Mouse (Mus musculus): ENCODE data around the gene Gsap. TPM values are rescaled to one million over a fixed set of nuclear protein-coding genes. Genes with fewer than 3 reads are reported as not detected.

Gene Gsap
- total and polyA plus RNA-seq, 3 experiments = 1.7 to 3.7 (median 3.5) TPM

GRCm38 (mm10) chr5:21264352-21265021 lies 78.4 kb downstream of the Gsap start:
- intact Hi-C loops (cut with DNase I) = loop anchor here (1.0 to 2.0 kb wide), 3 partner anchors 156 to 377 kb away; no protein-coding TSS in a partner anchor
- H3K27me3 ChIP-seq (ENCODE audit: control insufficient read depth, insufficient read depth, low read length) = no peaks in the 10 kb centered on the region
- DNase-seq = no peak
- H3K4me1 ChIP-seq (ENCODE audit: control insufficient read depth, insufficient read depth, low read length) = peaks cover 1% of the 10 kb centered on the region
- H3K4me3 ChIP-seq = no peak overlapping the region
- no peak overlapping the region for H3K27ac ChIP-seq
- no peaks in the 10 kb centered on the region for H3K36me3 ChIP-seq (ENCODE audit: control insufficient read depth, insufficient read depth, low read length)
- no peak overlapping the region for H3K9ac ChIP-seq (ENCODE audit: low read depth, low read length)
- WGBS = 91% methylated on average over 8 of the region's 8 CpGs
- TF ChIP-seq EP300 (IDR thresholded peaks at IDR 0.05; ENCODE audit: insufficient read depth, low read depth, low read length) = no peak
- TF ChIP-seq CTCF (IDR thresholded peaks at IDR 0.05) = no peak
- no peak for TF ChIP-seq POLR2A (IDR thresholded peaks at IDR 0.05; ENCODE audit: insufficient read depth, low read depth, low read length)
- H3K79me2 ChIP-seq (replicated peaks; ENCODE audit: control insufficient read depth, insufficient read depth, low read length) = no peaks in the 10 kb centered on the region

- no peaks in the 10 kb centered on the region for H3K79me2 ChIP-seq (replicated peaks; ENCODE audit: control insufficient read depth, insufficient read depth, low read length)
- TF ChIP-seq POLR2A (IDR thresholded peaks at IDR 0.05; ENCODE audit: insufficient read depth, low read depth, low read length) = no peak
- peak; percentile 81 for TF ChIP-seq CTCF (IDR thresholded peaks at IDR 0.05)
- peak; percentile 88 for TF ChIP-seq EP300 (IDR thresholded peaks at IDR 0.05; ENCODE audit: insufficient read depth, low read depth, low read length)
- DNase-seq = peak; percentile 74 to 84
- 10% methylated on average over 4 of the region's 4 CpGs for whole genome bisulfite sequencing
- H3K4me3 ChIP-seq = no peak overlapping the region
- intact Hi-C loops (cut with DNase I) = loop anchor here (1.0 to 2.0 kb wide), 3 partner anchors 156 to 376 kb away; no protein-coding TSS in a partner anchor
- no peak overlapping the region for H3K9ac ChIP-seq (ENCODE audit: low read depth, low read length)
- H3K27me3 ChIP-seq (ENCODE audit: control insufficient read depth, insufficient read depth, low read length) = no peaks in the 10 kb centered on the region
- no peaks in the 10 kb centered on the region for H3K36me3 ChIP-seq (ENCODE audit: control insufficient read depth, insufficient read depth, low read length)
- peaks cover 6% of the 10 kb centered on the region for H3K4me1 ChIP-seq (ENCODE audit: control insufficient read depth, insufficient read depth, low read length)
- no peak overlapping the region for H3K27ac ChIP-seq
Measured at GRCm38 (mm10) chr5:21265049-21265448, 79.0 kb downstream of the Gsap start.

- DNase-seq = peak; percentile 49 to 67
- 72% methylated on average over 2 of the region's 2 CpGs for WGBS
- 0 out of 2 replicates have a peak, but pooled peaks have one; percentile 7 for TF ChIP-seq CTCF (IDR thresholded peaks at IDR 0.05)
- no peak for TF ChIP-seq POLR2A (IDR thresholded peaks at IDR 0.05; ENCODE audit: insufficient read depth, low read depth, low read length)
- no peaks in the 10 kb centered on the region for H3K79me2 ChIP-seq (replicated peaks; ENCODE audit: control insufficient read depth, insufficient read depth, low read length)
- intact Hi-C loops (cut with DNase I) = no loop called here
- no peaks in the 10 kb centered on the region for H3K27me3 ChIP-seq (ENCODE audit: control insufficient read depth, insufficient read depth, low read length)
- H3K9ac ChIP-seq (ENCODE audit: low read depth, low read length) = no peak overlapping the region
- H3K4me1 ChIP-seq (ENCODE audit: control insufficient read depth, insufficient read depth, low read length) = peaks cover 14% of the 10 kb centered on the region
- no peak overlapping the region for H3K4me3 ChIP-seq
- peak overlapping the region; percentile 38 for H3K27ac ChIP-seq
- no peaks in the 10 kb centered on the region for H3K36me3 ChIP-seq (ENCODE audit: control insufficient read depth, insufficient read depth, low read length)
Measured at GRCm38 (mm10) chr5:21267090-21267489, 81.0 kb downstream of the Gsap start.

- Histone ChIP-seq H3K36me3 (ENCODE audit: control insufficient read depth, insufficient read depth, low read length) (no peaks in the 10 kb centered on the region; the same call in 1 of the 2 replicates), H3K79me2 (replicated peaks; ENCODE audit: control insufficient read depth, insufficient read depth, low read length) (no peaks in the 10 kb centered on the region), H3K27me3 (ENCODE audit: control insufficient read depth, insufficient read depth, low read length) (no peaks in the 10 kb centered on the region), H3K4me1 (ENCODE audit: control insufficient read depth, insufficient read depth, low read length) (peaks cover 14% of the 10 kb centered on the region), H3K27ac (peak overlapping the region; percentile 41), H3K9ac (ENCODE audit: low read depth, low read length) (no peak overlapping the region), H3K4me3 (no peak overlapping the region)
- TF ChIP-seq POLR2A (IDR thresholded peaks at IDR 0.05; ENCODE audit: insufficient read depth, low read depth, low read length) (no peak), CTCF (IDR thresholded peaks at IDR 0.05) (no peak), EP300 (IDR thresholded peaks at IDR 0.05; ENCODE audit: insufficient read depth, low read depth, low read length) (peak; percentile 69; the same call in 1 of the 2 replicates)
- intact Hi-C loops (cut with DNase I) = no loop called here
- 31% methylated on average over 5 of the region's 5 CpGs for WGBS
- DNase-seq = peak; percentile 54 to 74
Measured at GRCm38 (mm10) chr5:21269446-21269845, 83.4 kb downstream of the Gsap start.

- peak overlapping the region; percentile 67 for H3K27ac ChIP-seq
- DNase-seq = no peak
- intact Hi-C loops (cut with DNase I) = no loop called here
- 57% methylated on average over 4 of the region's 4 CpGs for WGBS
- H3K9ac ChIP-seq (ENCODE audit: low read depth, low read length) = no peak overlapping the region
- H3K27me3 ChIP-seq (ENCODE audit: control insufficient read depth, insufficient read depth, low read length) = no peaks in the 10 kb centered on the region
- H3K36me3 ChIP-seq (ENCODE audit: control insufficient read depth, insufficient read depth, low read length) = no peaks in the 10 kb centered on the region; the same call in 1 of the 2 replicates
- H3K4me3 ChIP-seq = no peak overlapping the region
- H3K79me2 ChIP-seq (replicated peaks; ENCODE audit: control insufficient read depth, insufficient read depth, low read length) = no peaks in the 10 kb centered on the region
- peaks cover 14% of the 10 kb centered on the region for H3K4me1 ChIP-seq (ENCODE audit: control insufficient read depth, insufficient read depth, low read length)
- no peak for TF ChIP-seq POLR2A (IDR thresholded peaks at IDR 0.05; ENCODE audit: insufficient read depth, low read depth, low read length)
- TF ChIP-seq CTCF (IDR thresholded peaks at IDR 0.05) = no peak
- TF ChIP-seq EP300 (IDR thresholded peaks at IDR 0.05; ENCODE audit: insufficient read depth, low read depth, low read length) = no peak
Measured at GRCm38 (mm10) chr5:21270756-21271155, 84.7 kb downstream of the Gsap start.

All from heart, adult 2 months (tissue).